Mouse (Mus musculus) kidney, embryonic 14.5 days (tissue): Measurements from ENCODE around the gene Gp6. TPM values are rescaled to one million over a fixed set of nuclear protein-coding genes. Genes with fewer than 3 reads are reported as not detected.

Experiments
- ATAC-seq: fragments of 200-750 bp; cut with Nextera tagmentation; 2 replicates; pipeline ENCODE4 v1.8.0; 2017; ENCODE audit warnings: moderate number of reproducible peaks, mild to moderate bottlenecking, moderate TSS enrichment, moderate library complexity; ENCODE audit not compliant: low FRiP score, low TSS enrichment
- H3K27ac ChIP-seq: fragments of 300-500 bp; sonication (generic); 2 replicates; pipeline ENCODE4 v1.5.1; 2014; ENCODE audit warnings: low read depth, mild to moderate bottlenecking, low read length, moderate library complexity, mixed read lengths
- H3K27me3 ChIP-seq: fragments of 300-500 bp; sonication (generic); 2 replicates; pipeline ENCODE4 v1.6.1; 2014; ENCODE audit warnings: mild to moderate bottlenecking, low read length; ENCODE audit not compliant: control insufficient read depth, insufficient read depth
- H3K36me3 ChIP-seq: fragments of 300-500 bp; sonication (generic); 2 replicates; pipeline ENCODE4 v1.6.1; 2014; ENCODE audit warnings: low read length, mixed read lengths; ENCODE audit not compliant: control insufficient read depth, insufficient read depth
- H3K4me1 ChIP-seq: fragments of 300-500 bp; sonication (generic); 2 replicates; pipeline ENCODE4 v1.6.1; 2014; ENCODE audit warnings: low read length, mixed read lengths; ENCODE audit not compliant: control insufficient read depth, insufficient read depth
- H3K4me2 ChIP-seq: fragments of 300-500 bp; sonication (generic); replicated peaks from 2 replicates; pipeline ENCODE4 v1.6.1; 2014; ENCODE audit warnings: low read depth, mild to moderate bottlenecking, low read length
- H3K4me3 ChIP-seq: fragments of 300-500 bp; sonication (generic); 2 replicates; pipeline ENCODE4 v1.5.1; 2014; ENCODE audit warnings: mild to moderate bottlenecking, low read length
- H3K9ac ChIP-seq: fragments of 300-500 bp; sonication (generic); 2 replicates; pipeline ENCODE4 v1.6.1; 2014; ENCODE audit warnings: low read depth, mild to moderate bottlenecking, low read length, moderate library complexity
- H3K9me3 ChIP-seq: fragments of 300-500 bp; sonication (generic); 2 replicates; pipeline ENCODE4 v1.6.1; 2016; ENCODE audit warnings: low read length; ENCODE audit not compliant: control insufficient read depth
- WGBS: fragments of 180-500 bp; shearing (Covaris S2); extraction: QIAGEN DNeasy Blood & Tissue Kit; methylation state at CpG from one replicate; pipeline ENCODE4 v1.1.7; 2014; 5-methylcytosine and 5-hydroxymethylcytosine counted together
- polyA plus RNA-seq: library from polyadenylated mRNA; unstranded; fragments of >200 nt; fragmentation: Nextera tagmentation; extraction: Ambion mirVana; gene quantifications from 2 replicates; pipeline ENCODE4 v1.2.1, GENCODE M21; 2014

The Gp6 gene
- polyA plus RNA-seq = 0.07 TPM in 2 replicates

GRCm38 (mm10) chr7:4397730-4398129 is at the start of gene Gp6:
Gene Gp6, minus strand, starts transcription at chr7:4397744.
- Histone ChIP-seq H3K27ac (no peak within 1 kb of the TSS), H3K4me1 (no peaks in the 10 kb centered on the region), H3K4me3 (no peak within 1 kb of the TSS), H3K9me3 (no peaks in the 10 kb centered on the region), H3K9ac (no peak within 1 kb of the TSS), H3K36me3 (no peaks in the 10 kb centered on the region), H3K27me3 (no peaks in the 10 kb centered on the region), H3K4me2 (no peak within 1 kb of the TSS)
- ATAC-seq = no peak
- WGBS = 92% methylated on average over 1 of the region's 1 CpGs

GRCm38 (mm10) chr7:4447138-4447537 is 49.6 kb upstream of the Gp6 start:
- H3K4me2 ChIP-seq = no peak overlapping the region
- whole genome bisulfite sequencing = 7% methylated on average over 1 of the region's 1 CpGs
- peaks cover 5% of the 10 kb centered on the region for H3K4me1 ChIP-seq
- H3K27me3 ChIP-seq = no peaks in the 10 kb centered on the region
- no peak overlapping the region for H3K27ac ChIP-seq
- no peak for ATAC-seq
- H3K4me3 ChIP-seq = no peak overlapping the region
- H3K36me3 ChIP-seq = peaks cover 20% of the 10 kb centered on the region
- H3K9ac ChIP-seq = no peak overlapping the region
- no peaks in the 10 kb centered on the region for H3K9me3 ChIP-seq

- peak within 1 kb of the TSS; percentile 67; the same call in 1 of the 2 replicates for H3K27ac ChIP-seq
- WGBS = under 1% methylated on average over 35 of the region's 35 CpGs
- H3K4me2 ChIP-seq = peak within 1 kb of the TSS; percentile 55
- H3K4me1 ChIP-seq = peaks cover 5% of the 10 kb centered on the region
- ATAC-seq = peak; percentile 96
- peaks cover 38% of the 10 kb centered on the region for H3K36me3 ChIP-seq
- H3K27me3 ChIP-seq = no peaks in the 10 kb centered on the region
- peak within 1 kb of the TSS; percentile 75 for H3K9ac ChIP-seq
- peak within 1 kb of the TSS; percentile 78 for H3K4me3 ChIP-seq
- H3K9me3 ChIP-seq = no peaks in the 10 kb centered on the region
Measured at GRCm38 (mm10) chr7:4445216-4445791, 47.8 kb upstream of the Gp6 start, which contains the start of gene Rdh13. Gene Rdh13, minus strand, starts transcription at chr7:4445649.

DNA sequence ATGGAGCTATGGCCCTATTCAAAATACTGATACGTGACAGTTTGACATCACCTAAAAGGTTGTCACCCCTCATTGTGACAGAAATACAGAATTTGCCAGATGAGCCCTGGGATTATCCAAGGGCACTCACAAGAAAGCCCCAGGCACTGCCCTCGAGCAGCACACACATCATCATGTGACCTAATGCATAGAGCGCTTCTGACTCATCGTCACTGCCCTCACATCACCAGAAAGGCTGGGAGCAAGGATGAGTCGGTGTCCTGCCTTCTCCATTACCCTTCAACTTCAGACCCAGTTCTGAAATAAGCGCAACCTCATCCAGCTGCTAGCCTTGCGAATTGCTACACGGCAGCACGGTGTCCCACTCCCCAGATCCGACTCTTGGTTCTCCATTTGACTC is 43.0 kb upstream of the Gp6 start:
- Histone ChIP-seq H3K9me3 (no peaks in the 10 kb centered on the region), H3K27ac (no peak overlapping the region), H3K27me3 (no peaks in the 10 kb centered on the region), H3K36me3 (peaks cover 70% of the 10 kb centered on the region), H3K4me3 (no peak overlapping the region), H3K9ac (no peak overlapping the region), H3K4me2 (no peak overlapping the region), H3K4me1 (peaks cover 5% of the 10 kb centered on the region)
- ATAC-seq = no peak
- WGBS = 93% methylated on average over 10 of the region's 10 CpGs

- ATAC-seq = no peak
- WGBS = 89% methylated on average over 2 of the region's 2 CpGs
- peaks cover 81% of the 10 kb centered on the region for H3K36me3 ChIP-seq
- no peak overlapping the region for H3K4me2 ChIP-seq
- no peaks in the 10 kb centered on the region for H3K9me3 ChIP-seq
- no peak overlapping the region for H3K27ac ChIP-seq
- no peaks in the 10 kb centered on the region for H3K4me1 ChIP-seq
- no peak overlapping the region for H3K9ac ChIP-seq
- H3K27me3 ChIP-seq = no peaks in the 10 kb centered on the region
- H3K4me3 ChIP-seq = no peak overlapping the region
Measured at GRCm38 (mm10) chr7:4437721-4438120, 40.2 kb upstream of the Gp6 start.

GRCm38 (mm10) chr7:4432026-4432425 is 34.5 kb upstream of the Gp6 start:
- no peak overlapping the region for H3K4me2 ChIP-seq
- no peak overlapping the region for H3K9ac ChIP-seq
- H3K9me3 ChIP-seq = no peaks in the 10 kb centered on the region
- ATAC-seq = no peak
- H3K4me1 ChIP-seq = no peaks in the 10 kb centered on the region
- no peak overlapping the region for H3K27ac ChIP-seq
- H3K27me3 ChIP-seq = no peaks in the 10 kb centered on the region
- WGBS = 81% methylated on average over 8 of the region's 8 CpGs
- H3K4me3 ChIP-seq = no peak overlapping the region
- H3K36me3 ChIP-seq = peaks cover 82% of the 10 kb centered on the region

- H3K4me2 ChIP-seq = no peak overlapping the region
- WGBS = 78% methylated on average over 6 of the region's 6 CpGs
- no peak overlapping the region for H3K9ac ChIP-seq
- no peak overlapping the region for H3K4me3 ChIP-seq
- H3K27me3 ChIP-seq = no peaks in the 10 kb centered on the region
- H3K9me3 ChIP-seq = no peaks in the 10 kb centered on the region
- H3K27ac ChIP-seq = no peak overlapping the region
- no peak for ATAC-seq
- H3K4me1 ChIP-seq = no peaks in the 10 kb centered on the region
- peaks cover 81% of the 10 kb centered on the region for H3K36me3 ChIP-seq
Measured at GRCm38 (mm10) chr7:4431548-4431947, 34.0 kb upstream of the Gp6 start.

DNA sequence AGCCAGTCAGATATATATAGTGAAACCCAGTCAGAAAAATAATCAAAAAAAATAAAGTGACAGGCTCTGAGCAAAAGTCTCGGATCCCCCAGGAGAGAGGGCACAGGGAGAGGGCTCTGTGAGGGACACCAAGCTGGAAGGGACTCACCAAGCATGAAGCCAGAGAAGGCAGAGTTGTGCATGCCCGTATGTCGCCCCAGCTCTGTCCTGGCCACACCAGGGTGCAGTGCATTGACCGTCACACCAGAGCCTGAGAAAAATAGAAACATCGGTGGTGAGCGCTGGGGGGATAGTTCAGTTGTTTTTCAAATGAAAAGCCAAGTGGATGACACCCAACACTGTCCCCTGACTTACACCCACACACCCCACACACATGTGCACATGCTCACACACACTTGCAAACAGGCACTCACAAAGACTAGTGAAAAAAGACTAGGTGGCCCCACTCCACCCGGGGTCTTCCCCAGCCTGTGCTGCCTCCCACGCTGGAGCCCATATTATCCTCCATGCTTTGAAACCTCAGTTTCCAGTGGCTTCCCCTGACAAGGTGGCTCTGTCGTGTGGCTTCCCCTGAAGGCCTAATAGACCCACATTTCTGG is 32.8 kb upstream of the Gp6 start:
- Histone ChIP-seq H3K4me3 (no peak overlapping the region), H3K9ac (no peak overlapping the region), H3K36me3 (peaks cover 83% of the 10 kb centered on the region), H3K4me2 (no peak overlapping the region), H3K4me1 (no peaks in the 10 kb centered on the region), H3K27me3 (no peaks in the 10 kb centered on the region), H3K27ac (no peak overlapping the region), H3K9me3 (no peaks in the 10 kb centered on the region)
- 90% methylated on average over 9 of the region's 9 CpGs for whole genome bisulfite sequencing
- ATAC-seq = no peak

DNA sequence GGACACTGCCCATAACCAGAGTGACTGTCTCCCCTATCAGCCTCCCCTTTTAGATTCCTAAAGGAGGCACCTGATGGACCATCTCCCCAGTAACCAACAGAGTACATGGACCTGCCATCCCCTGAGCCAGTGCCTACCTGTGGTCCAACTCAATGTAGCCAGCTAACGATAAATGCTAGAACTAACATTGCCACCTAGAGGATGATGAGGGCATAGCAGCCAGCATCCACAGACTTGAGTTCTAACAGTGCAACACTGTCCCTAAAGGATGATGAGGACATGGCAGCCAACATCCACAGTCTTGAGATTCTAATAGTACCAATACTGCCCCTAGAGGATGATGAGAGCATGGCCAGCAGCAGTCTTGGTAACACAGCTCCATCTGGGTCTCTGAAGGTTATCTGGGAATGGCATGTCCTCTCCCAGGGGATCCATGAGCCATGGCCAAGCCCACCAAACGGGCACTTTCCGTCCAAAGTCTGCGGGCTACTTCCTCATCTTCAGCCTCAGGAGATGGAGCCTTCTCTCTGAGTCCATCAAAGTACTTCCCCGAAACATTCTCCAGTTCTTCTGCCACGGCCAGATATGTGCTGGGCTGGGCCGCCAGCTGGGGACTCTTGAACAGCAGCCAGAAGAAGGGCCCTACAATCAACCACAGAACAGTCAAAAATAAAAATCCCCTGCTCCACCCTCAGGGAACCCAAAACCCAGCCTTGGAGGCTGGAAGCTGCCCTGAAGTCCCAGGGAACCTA is 29.8 kb upstream of the Gp6 start:
- Histone ChIP-seq H3K4me1 (no peaks in the 10 kb centered on the region), H3K4me3 (no peak overlapping the region), H3K36me3 (peaks cover 61% of the 10 kb centered on the region), H3K27me3 (no peaks in the 10 kb centered on the region), H3K9me3 (no peaks in the 10 kb centered on the region), H3K27ac (no peak overlapping the region), H3K9ac (no peak overlapping the region), H3K4me2 (no peak overlapping the region)
- ATAC-seq = peak; percentile 94
- WGBS = 77% methylated on average over 7 of the region's 7 CpGs
